Mouse (Mus musculus) effector memory CD4-positive, alpha-beta T cell, adult 7 months (primary cell): Measurements from ENCODE around the gene Gtpbp2. TPM values are rescaled to one million over a fixed set of nuclear protein-coding genes. Genes with fewer than 3 reads are reported as not detected.

ENCODE experiments used
- polyA plus RNA-seq: library from polyadenylated mRNA; unstranded; fragments of 100-300 nt; shearing (Covaris generic); gene quantifications from one replicate; pipeline ENCODE4 v1.2.1, GENCODE M21; 2017

Gene Gtpbp2
- 62.6 TPM for polyA plus RNA-seq

DNA sequence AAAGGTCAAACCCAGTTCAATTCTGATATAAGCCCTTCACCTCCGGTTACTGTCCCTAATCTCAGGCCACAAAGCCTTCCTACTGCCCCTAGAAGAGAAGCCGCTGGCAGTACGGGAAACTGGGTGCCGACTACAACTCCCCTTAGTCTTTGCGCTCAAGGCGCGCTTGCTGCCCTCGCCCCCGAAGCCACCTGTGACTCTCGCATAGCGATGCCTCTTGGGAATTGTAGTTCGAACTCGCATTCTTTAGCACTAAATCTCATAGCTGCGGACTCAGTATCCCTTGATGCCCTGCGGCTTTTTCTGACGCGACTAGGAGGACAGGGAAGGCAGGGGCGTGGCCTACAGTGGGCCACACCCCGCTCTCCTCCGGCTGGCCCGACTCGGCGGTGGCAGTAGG, at the start of gene Gtpbp2:
Gene Gtpbp2 (plus strand): TSS at position 347 of the 400 bp plus-strand sequence.

GRCm38 (mm10) chr17:46143578-46144423, 17.0 kb upstream of the Gtpbp2 start, which contains the start of gene Rsph9:
Rsph9 (minus strand) TSS chr17:46144216.

GRCm38 (mm10) chr17:46152847-46153782, 7.7 kb upstream of the Gtpbp2 start, which contains the start of gene Mad2l1bp:
Mad2l1bp (minus strand) TSS chr17:46153553.

GRCm38 (mm10) chr17:46202421-46203071, 41.7 kb downstream of the Gtpbp2 start, which contains the start of the genes Polh and Xpo5:
Polh (minus strand) TSS chr17:46202645.
Xpo5 (plus strand) TSS chr17:46202782.

Other genes starting within 250 kb of the Gtpbp2 start
- 2.8 TPM for gene Vegfa, start 128.7 kb upstream of the Gtpbp2 start, polyA plus RNA-seq
- 75.2 TPM for gene Mrps18a, start 50.0 kb upstream of the Gtpbp2 start, polyA plus RNA-seq
- 1.0 TPM for gene Rsph9, start 16.8 kb upstream of the Gtpbp2 start, polyA plus RNA-seq
- 35.9 TPM for gene Mad2l1bp, start 7.5 kb upstream of the Gtpbp2 start, polyA plus RNA-seq
- gene Polh, start 41.6 kb downstream of the Gtpbp2 start, polyA plus RNA-seq = 3.1 TPM
- gene Xpo5, start 41.8 kb downstream of the Gtpbp2 start, polyA plus RNA-seq = 23.4 TPM
- gene Polr1c, start 87.0 kb downstream of the Gtpbp2 start, polyA plus RNA-seq = 69.3 TPM
- gene Yipf3, start 87.0 kb downstream of the Gtpbp2 start, polyA plus RNA-seq = 150 TPM
- not detected for gene Lrrc73, start 92.5 kb downstream of the Gtpbp2 start, polyA plus RNA-seq
- gene Tjap1, start 122.0 kb downstream of the Gtpbp2 start, polyA plus RNA-seq = 57.7 TPM
- gene Dlk2, start 136.4 kb downstream of the Gtpbp2 start, polyA plus RNA-seq = not detected
- gene Abcc10, start 167.3 kb downstream of the Gtpbp2 start, polyA plus RNA-seq = 6.7 TPM
- gene Zfp318, start 222.7 kb downstream of the Gtpbp2 start, polyA plus RNA-seq = 10.6 TPM